Mouse (Mus musculus) embryonic facial prominence, embryonic 14.5 days (tissue): ENCODE data around the gene Zfp697. TPM values are rescaled to one million over a fixed set of nuclear protein-coding genes. Genes with fewer than 3 reads are reported as not detected.
A peak's percentile ranks its signal among the peaks of the same experiment; 100 is the strongest.
"Not testable (repeated sequence)": the region's sequence is repeated elsewhere in the genome, so short reads cannot be mapped to it uniquely, and the experiment has no call there.

Experiments used
- ATAC-seq: fragments of 200-750 bp; cut with Nextera tagmentation; 2 replicates; pipeline ENCODE4 v1.8.0; 2017; ENCODE audit warnings: low read depth, moderate number of reproducible peaks, moderate TSS enrichment
- DNase-seq: peaks from one replicate; pipeline ENCODE4 v3.0.0-alpha.2; 2015; ENCODE audit warnings: low spot score
- H3K27ac ChIP-seq: fragments of 300-500 bp; sonication (generic); replicated peaks from 2 replicates; pipeline ENCODE4 v1.5.1; 2014; ENCODE audit warnings: low read depth, mild to moderate bottlenecking, low read length, moderate library complexity
- H3K27me3 ChIP-seq: fragments of 300-500 bp; sonication (generic); replicated peaks from 2 replicates; pipeline ENCODE4 v1.6.1; 2014; ENCODE audit warnings: low read length; ENCODE audit not compliant: control insufficient read depth, insufficient read depth
- H3K36me3 ChIP-seq: fragments of 300-500 bp; sonication (generic); 2 replicates; pipeline ENCODE4 v1.6.1; 2014; ENCODE audit warnings: low read length, mixed read lengths; ENCODE audit not compliant: control insufficient read depth, insufficient read depth
- H3K4me1 ChIP-seq: fragments of 300-500 bp; sonication (generic); 2 replicates; pipeline ENCODE4 v1.6.1; 2014; ENCODE audit warnings: antibody characterized with exemption, low read length; ENCODE audit not compliant: control insufficient read depth, insufficient read depth
- H3K4me2 ChIP-seq: fragments of 300-500 bp; sonication (generic); 2 replicates; pipeline ENCODE4 v1.6.1; 2014; ENCODE audit warnings: low read depth, mild to moderate bottlenecking, low read length, moderate library complexity, mixed read lengths
- H3K4me3 ChIP-seq: fragments of 300-500 bp; sonication (generic); 2 replicates; pipeline ENCODE4 v1.5.1; 2014; ENCODE audit warnings: low read depth, mild to moderate bottlenecking, low read length
- H3K9ac ChIP-seq: fragments of 300-500 bp; sonication (generic); 2 replicates; pipeline ENCODE4 v1.6.1; 2014; ENCODE audit warnings: low read depth, mild to moderate bottlenecking, low read length, moderate library complexity, mixed read lengths
- H3K9me3 ChIP-seq: fragments of 300-500 bp; sonication (generic); 2 replicates; pipeline ENCODE4 v1.6.1; 2016; ENCODE audit warnings: low read length; ENCODE audit not compliant: control insufficient read depth
- WGBS: fragments of 180-500 bp; shearing (Covaris S2); extraction: QIAGEN DNeasy Blood & Tissue Kit; methylation state at CpG from one replicate; pipeline ENCODE4 v1.1.7; 2014; 5-methylcytosine and 5-hydroxymethylcytosine counted together
- polyA plus RNA-seq: library from polyadenylated mRNA; unstranded; fragments of >200 nt; fragmentation: Nextera tagmentation; extraction: Ambion mirVana; gene quantifications from 2 replicates; pipeline ENCODE4 v1.2.1, GENCODE M21; 2014

Gene Zfp697
- polyA plus RNA-seq, 1 experiment from 2014 or later = 4.8 TPM

DNA sequence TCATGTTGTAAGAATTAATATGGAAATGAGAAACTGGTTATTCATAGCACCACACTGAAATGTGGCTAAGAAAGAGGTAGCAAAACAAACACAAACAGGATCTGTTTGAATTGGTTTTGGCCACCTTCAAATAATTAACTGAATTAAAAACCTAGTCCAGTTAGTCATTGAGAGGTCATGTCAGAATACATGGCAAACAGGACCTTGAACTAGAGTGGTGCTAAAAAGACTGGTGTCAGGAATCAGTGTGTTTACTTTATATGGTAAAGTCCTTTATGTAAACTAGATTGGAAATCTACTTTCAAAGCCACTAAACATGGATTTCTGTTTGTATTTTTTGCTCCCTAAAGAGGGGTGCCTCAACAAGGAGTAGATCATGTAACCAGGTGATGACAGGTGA lies 200.4 kb downstream of the Zfp697 start:
- not testable (repeated sequence) for H3K4me1 ChIP-seq, H3K4me2 ChIP-seq, H3K36me3 ChIP-seq, H3K9ac ChIP-seq, H3K4me3 ChIP-seq, H3K27ac ChIP-seq, H3K9me3 ChIP-seq, DNase-seq, ATAC-seq, H3K27me3 ChIP-seq

- no peak overlapping the region for H3K4me2 ChIP-seq
- WGBS = 86% methylated on average over 2 of the region's 2 CpGs
- no peak overlapping the region for H3K27ac ChIP-seq
- no peaks in the 10 kb centered on the region for H3K27me3 ChIP-seq
- H3K36me3 ChIP-seq = no peaks in the 10 kb centered on the region
- H3K4me1 ChIP-seq = no peaks in the 10 kb centered on the region
- no peaks in the 10 kb centered on the region for H3K9me3 ChIP-seq
- no peak overlapping the region for H3K4me3 ChIP-seq
- H3K9ac ChIP-seq = no peak overlapping the region
- ATAC-seq = no peak
- no peak for DNase-seq
Observed at GRCm38 (mm10) chr3:98587721-98588120, 205.5 kb downstream of the Zfp697 start.

GRCm38 (mm10) chr3:98588707-98589106 lies 206.4 kb downstream of the Zfp697 start, which contains the start of gene Gm10681:
Gene Gm10681, minus strand, starts transcription at chr3:98588807.
- no peaks in the 10 kb centered on the region for H3K36me3 ChIP-seq
- H3K27me3 ChIP-seq = no peaks in the 10 kb centered on the region
- no peak for DNase-seq
- H3K4me1 ChIP-seq = no peaks in the 10 kb centered on the region
- no peak within 1 kb of the TSS for H3K4me3 ChIP-seq
- no peak for ATAC-seq
- no peak within 1 kb of the TSS for H3K4me2 ChIP-seq
- no peak within 1 kb of the TSS for H3K9ac ChIP-seq
- H3K9me3 ChIP-seq = no peaks in the 10 kb centered on the region
- H3K27ac ChIP-seq = no peak within 1 kb of the TSS

DNA sequence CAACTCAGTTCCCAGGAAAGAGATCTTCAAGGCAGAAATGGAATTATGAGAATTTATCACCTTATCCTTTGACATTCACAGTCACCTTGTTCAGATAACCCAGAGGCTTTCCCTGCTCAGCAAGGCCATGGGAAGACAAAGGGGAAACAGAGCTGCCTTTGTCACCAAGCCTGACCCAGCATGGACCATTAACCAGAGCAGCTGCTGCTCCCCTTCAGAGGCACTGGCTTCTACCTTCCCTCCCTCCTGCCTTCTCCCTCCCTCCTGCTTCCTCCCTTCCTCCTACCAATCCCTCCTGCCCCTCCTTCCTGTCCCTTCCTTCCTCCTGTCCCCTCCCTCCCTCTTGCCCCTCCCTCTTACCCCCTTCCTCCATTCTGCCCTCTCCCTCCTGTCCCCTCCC lies 231.3 kb downstream of the Zfp697 start:
- H3K9ac ChIP-seq, H3K4me2 ChIP-seq, DNase-seq, H3K27me3 ChIP-seq, H3K9me3 ChIP-seq, H3K36me3 ChIP-seq, ATAC-seq, H3K4me1 ChIP-seq, H3K4me3 ChIP-seq, H3K27ac ChIP-seq: not testable (repeated sequence)

GRCm38 (mm10) chr3:98613963-98614362 lies 231.7 kb downstream of the Zfp697 start:
- H3K4me3 ChIP-seq = no peak overlapping the region
- no peaks in the 10 kb centered on the region for H3K27me3 ChIP-seq
- ATAC-seq (no peak), DNase-seq (no peak)
- no peaks in the 10 kb centered on the region for H3K36me3 ChIP-seq
- no peak overlapping the region for H3K9ac ChIP-seq
- H3K4me1 ChIP-seq = no peaks in the 10 kb centered on the region
- H3K27ac ChIP-seq = no peak overlapping the region
- H3K9me3 ChIP-seq = no peaks in the 10 kb centered on the region
- H3K4me2 ChIP-seq = no peak overlapping the region

DNA sequence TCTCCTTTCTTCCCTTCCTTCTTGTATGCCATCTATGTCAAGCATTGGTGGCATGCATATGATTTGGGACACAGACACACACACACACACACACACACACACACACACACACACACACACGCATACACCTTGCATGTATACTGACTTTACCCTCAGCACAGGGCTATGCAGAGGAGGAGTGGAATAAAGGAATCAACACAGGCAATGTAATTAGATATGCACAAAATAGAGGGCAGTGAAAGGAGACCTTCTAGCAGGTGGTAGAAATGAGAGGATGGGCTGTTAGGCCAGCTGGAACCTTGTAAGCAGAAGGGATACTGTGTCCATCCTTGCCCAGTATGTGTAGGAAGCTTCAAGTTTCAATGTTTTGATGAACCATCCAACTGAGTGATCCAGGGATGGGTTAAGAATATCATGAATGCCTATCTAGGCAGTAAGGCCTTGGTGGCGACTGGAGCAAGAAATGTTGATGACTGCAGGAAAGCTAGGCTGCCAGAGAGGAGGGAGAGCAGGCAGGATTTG lies 232.2 kb downstream of the Zfp697 start:
- H3K9ac ChIP-seq, H3K27me3 ChIP-seq, H3K36me3 ChIP-seq, H3K27ac ChIP-seq, H3K4me2 ChIP-seq, H3K9me3 ChIP-seq, H3K4me1 ChIP-seq, DNase-seq, H3K4me3 ChIP-seq: not testable (repeated sequence)
- WGBS = 57% methylated on average over 2 of the region's 2 CpGs
- peak; percentile 53; the same call in 1 of the 2 replicates for ATAC-seq

DNA sequence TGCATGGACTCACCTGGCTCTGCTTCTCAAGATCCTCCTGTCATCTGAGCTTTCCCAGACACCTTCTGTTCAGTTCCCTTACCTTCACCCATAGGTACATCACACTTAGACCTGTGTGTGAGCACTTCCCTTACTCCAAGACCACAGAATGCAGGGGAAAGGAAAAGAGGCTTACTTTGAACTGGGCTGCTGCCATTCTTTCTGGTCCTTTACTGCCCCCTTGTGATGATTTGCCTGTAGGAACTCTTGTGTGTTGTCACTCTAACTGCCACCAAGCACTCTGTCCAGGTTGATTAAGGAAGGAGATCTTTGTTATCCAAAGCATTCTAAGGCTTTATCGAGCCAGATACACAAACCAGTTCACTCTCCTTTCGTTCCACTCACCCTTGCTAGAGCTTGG lies 234.0 kb downstream of the Zfp697 start:
- not testable (repeated sequence) for H3K9ac ChIP-seq, H3K27me3 ChIP-seq, ATAC-seq, H3K9me3 ChIP-seq, H3K4me1 ChIP-seq, H3K4me2 ChIP-seq, DNase-seq, H3K36me3 ChIP-seq, H3K27ac ChIP-seq, H3K4me3 ChIP-seq
- 28% methylated on average over 2 of the region's 2 CpGs for WGBS

GRCm38 (mm10) chr3:98616786-98617185 lies 234.5 kb downstream of the Zfp697 start:
- ATAC-seq, H3K36me3 ChIP-seq, H3K27me3 ChIP-seq, H3K4me3 ChIP-seq, H3K4me1 ChIP-seq, H3K27ac ChIP-seq, H3K9ac ChIP-seq, H3K4me2 ChIP-seq, DNase-seq, H3K9me3 ChIP-seq: not testable (repeated sequence)
- 63% methylated on average over 1 of the region's 1 CpGs for WGBS

DNA sequence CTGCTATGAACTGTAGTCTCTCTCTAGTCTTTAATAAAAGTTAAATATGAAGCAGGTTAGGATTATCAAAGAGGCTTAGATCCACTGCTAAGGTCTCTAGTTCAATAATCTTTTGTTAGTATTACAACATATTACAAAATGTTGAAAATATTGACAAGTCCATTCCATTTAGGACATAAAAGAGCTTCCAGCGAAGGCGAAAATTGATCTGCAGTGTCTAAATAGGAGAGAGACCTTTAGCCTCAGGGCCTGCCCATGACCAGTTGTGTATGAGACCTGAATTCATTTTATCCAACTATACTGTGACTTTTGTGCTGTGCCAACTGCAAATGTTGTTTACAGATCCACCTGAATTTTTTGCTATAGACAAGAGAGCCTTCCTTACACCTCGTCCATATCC lies 247.4 kb downstream of the Zfp697 start:
- Histone ChIP-seq H3K27ac (no peak overlapping the region), H3K36me3 (no peaks in the 10 kb centered on the region), H3K9me3 (no peaks in the 10 kb centered on the region), H3K9ac (no peak overlapping the region), H3K4me1 (no peaks in the 10 kb centered on the region), H3K27me3 (no peaks in the 10 kb centered on the region), H3K4me2 (no peak overlapping the region), H3K4me3 (no peak overlapping the region)
- DNase-seq (no peak), ATAC-seq (no peak)
- 83% methylated on average over 3 of the region's 3 CpGs for WGBS
